Mouse (Mus musculus) kidney, adult 2 months (tissue): ENCODE results near the gene Rcor2. TPM values are rescaled to one million over a fixed set of nuclear protein-coding genes. Genes with fewer than 3 reads are reported as not detected.
A peak's percentile ranks its signal among the peaks of the same experiment; 100 is the strongest.

Experiments used
- DNase-seq: peaks from one replicate; pipeline ENCODE4 v3.0.0; 2021
- H3K27ac ChIP-seq: fragments of 200-500 bp; 2 replicates; pipeline ENCODE4 v1.5.1; 2012; ENCODE audit warnings: low read depth, low read length, control low read depth, inconsistent platforms; ENCODE audit not compliant: insufficient read depth
- H3K27me3 ChIP-seq: fragments of 200-500 bp; replicated peaks from 2 replicates; pipeline ENCODE4 v1.6.1; 2012; ENCODE audit warnings: mild to moderate bottlenecking, moderate library complexity, low read length, inconsistent platforms; ENCODE audit not compliant: control insufficient read depth, insufficient read depth
- H3K36me3 ChIP-seq: fragments of 200-500 bp; 2 replicates; pipeline ENCODE4 v1.6.1; 2012; ENCODE audit warnings: mild to moderate bottlenecking, moderate library complexity, low read length, inconsistent platforms; ENCODE audit not compliant: control insufficient read depth, insufficient read depth
- H3K4me1 ChIP-seq: fragments of 200-500 bp; 2 replicates; pipeline ENCODE4 v1.6.1; 2011; ENCODE audit warnings: low read length; ENCODE audit not compliant: control insufficient read depth, insufficient read depth
- H3K4me3 ChIP-seq: fragments of 200-500 bp; 2 replicates; pipeline ENCODE4 v1.5.1; 2011; ENCODE audit warnings: mild to moderate bottlenecking, low read depth, low read length, control low read depth; ENCODE audit not compliant: insufficient read depth
- CTCF ChIP-seq: fragments of 200-500 bp; conservative IDR thresholded peaks from 2 replicates; pipeline ENCODE4 v1.5.1; 2011; ENCODE audit warnings: low read depth, mild to moderate bottlenecking, control low read depth, low read length, moderate library complexity, mixed read lengths; ENCODE audit not compliant: insufficient read depth, insufficient read length
- POLR2A ChIP-seq: fragments of 200-500 bp; IDR thresholded peaks from one replicate; pipeline ENCODE4 v1.6.1; 2011; ENCODE audit warnings: low read depth, low read length, control low read depth
- WGBS: fragments of 180-500 bp; shearing (Covaris S2); methylation state at CpG from one replicate; pipeline ENCODE4 v1.1.7; 2018; 5-methylcytosine and 5-hydroxymethylcytosine counted together
- polyA plus RNA-seq: library from polyadenylated mRNA; depleted of rRNA; stranded (reverse); fragments of >200 nt; gene quantifications from 2 replicates; pipeline ENCODE4 v1.2.3, GENCODE M21; 2012

Gene Rcor2
- polyA plus RNA-seq, 1 experiment: 1.8 TPM

DNA sequence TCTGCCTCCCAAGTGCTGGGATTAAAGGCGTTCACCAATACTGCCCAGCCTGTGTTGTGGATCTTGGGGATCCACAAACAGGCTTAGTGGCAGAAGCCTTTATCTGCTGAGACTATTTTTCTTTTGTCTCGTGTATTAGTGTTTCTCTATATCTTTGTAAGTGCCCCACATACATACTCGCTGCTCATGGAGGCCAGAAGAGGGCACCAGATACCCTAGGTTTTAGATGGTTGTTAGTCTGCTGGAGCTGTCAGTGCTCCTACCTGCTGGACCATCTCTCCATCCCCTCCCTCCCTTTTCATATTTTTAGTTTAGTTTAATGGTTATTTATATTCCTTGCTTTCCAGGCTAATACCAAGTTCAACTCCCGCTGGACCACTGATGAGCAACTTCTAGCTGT lies 6.4 kb downstream of the Rcor2 start:
- H3K4me3 ChIP-seq: no peak overlapping the region
- 96% methylated on average over 4 of the region's 4 CpGs for WGBS
- DNase-seq: no peak
- no peaks in the 10 kb centered on the region for H3K27me3 ChIP-seq
- peaks cover 6% of the 10 kb centered on the region; the same call in 1 of the 2 replicates for H3K4me1 ChIP-seq
- TF ChIP-seq POLR2A (no peak), CTCF (peak; percentile 45)
- no peak overlapping the region for H3K27ac ChIP-seq
- H3K36me3 ChIP-seq: no peaks in the 10 kb centered on the region

DNA sequence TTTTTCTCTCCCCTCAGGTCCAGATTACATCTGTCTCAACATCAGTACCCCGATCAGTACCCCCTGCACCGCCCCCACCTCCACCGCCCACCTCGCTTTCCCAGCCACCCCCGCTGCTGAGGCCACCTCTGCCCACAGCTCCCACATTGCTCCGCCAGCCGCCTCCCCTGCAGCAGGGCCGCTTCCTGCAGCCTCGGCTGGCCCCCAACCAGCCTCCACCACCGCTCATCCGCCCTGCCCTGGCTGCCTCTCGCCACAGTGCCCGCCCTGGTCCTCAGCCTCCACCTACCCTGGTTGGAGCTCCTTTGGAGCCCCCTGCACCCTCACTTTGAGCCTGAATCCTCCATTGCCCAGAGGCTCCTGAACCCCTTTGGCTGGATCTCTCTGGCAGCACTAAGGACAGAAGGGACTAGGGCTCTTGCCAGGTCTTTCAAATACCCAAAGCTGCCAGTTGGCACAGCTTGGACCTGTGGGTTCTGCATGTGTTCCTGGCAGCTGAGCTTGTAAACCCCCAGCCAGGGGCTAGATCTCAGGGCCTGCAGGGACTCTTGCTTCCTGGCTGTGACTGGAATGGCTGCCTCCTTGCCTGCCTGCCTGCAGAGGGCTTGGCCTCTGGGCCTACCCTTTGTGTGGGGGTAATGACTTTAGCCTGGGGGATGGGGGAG lies 7.3 kb downstream of the Rcor2 start:
- Histone ChIP-seq H3K4me1 (0 out of 2 replicates have a peak, but pooled peaks cover 1% of the 10 kb centered on the region), H3K36me3 (no peaks in the 10 kb centered on the region), H3K4me3 (no peak overlapping the region), H3K27me3 (no peaks in the 10 kb centered on the region), H3K27ac (no peak overlapping the region)
- WGBS: 74% methylated on average over 13 of the region's 13 CpGs
- DNase-seq: no peak
- TF ChIP-seq POLR2A (no peak), CTCF (no peak)

DNA sequence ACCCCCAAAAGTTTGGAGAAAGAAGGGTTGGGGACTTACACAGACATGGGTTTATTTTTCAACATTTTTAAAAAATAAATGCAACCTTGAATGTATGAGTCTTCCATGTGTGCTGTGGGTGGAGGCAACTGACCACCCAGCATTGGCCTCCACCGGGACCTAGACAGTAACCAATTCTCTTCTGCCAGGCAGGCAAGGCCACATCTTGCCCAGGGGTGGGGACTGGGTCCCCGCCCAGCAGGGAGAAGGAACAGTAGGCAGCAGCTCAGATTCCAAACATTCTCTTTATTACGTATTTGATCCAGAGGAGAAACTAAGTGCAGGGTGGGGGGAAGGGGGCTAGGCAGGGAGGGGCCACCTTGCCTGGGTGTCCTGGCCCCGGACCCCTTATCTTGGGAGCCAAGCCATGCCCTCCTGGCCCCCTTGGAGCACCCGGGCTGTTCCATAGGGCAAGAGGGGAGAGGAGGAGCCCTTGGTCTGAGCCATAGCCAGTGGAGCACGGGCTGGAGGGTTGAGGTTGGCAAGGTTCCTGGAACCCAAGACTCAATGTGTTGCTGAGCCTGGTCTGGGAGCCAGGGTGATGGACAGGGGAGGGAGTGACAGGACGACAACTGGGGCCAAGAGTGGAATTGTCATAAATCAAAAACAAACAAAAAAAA lies 8.1 kb downstream of the Rcor2 start:
- no peaks in the 10 kb centered on the region for H3K36me3 ChIP-seq
- 35% methylated on average over 7 of the region's 7 CpGs for WGBS
- H3K4me3 ChIP-seq: no peak overlapping the region
- no peaks in the 10 kb centered on the region for H3K4me1 ChIP-seq
- DNase-seq: no peak
- no peaks in the 10 kb centered on the region for H3K27me3 ChIP-seq
- TF ChIP-seq CTCF: no peak
- TF ChIP-seq POLR2A: no peak
- H3K27ac ChIP-seq: no peak overlapping the region

DNA sequence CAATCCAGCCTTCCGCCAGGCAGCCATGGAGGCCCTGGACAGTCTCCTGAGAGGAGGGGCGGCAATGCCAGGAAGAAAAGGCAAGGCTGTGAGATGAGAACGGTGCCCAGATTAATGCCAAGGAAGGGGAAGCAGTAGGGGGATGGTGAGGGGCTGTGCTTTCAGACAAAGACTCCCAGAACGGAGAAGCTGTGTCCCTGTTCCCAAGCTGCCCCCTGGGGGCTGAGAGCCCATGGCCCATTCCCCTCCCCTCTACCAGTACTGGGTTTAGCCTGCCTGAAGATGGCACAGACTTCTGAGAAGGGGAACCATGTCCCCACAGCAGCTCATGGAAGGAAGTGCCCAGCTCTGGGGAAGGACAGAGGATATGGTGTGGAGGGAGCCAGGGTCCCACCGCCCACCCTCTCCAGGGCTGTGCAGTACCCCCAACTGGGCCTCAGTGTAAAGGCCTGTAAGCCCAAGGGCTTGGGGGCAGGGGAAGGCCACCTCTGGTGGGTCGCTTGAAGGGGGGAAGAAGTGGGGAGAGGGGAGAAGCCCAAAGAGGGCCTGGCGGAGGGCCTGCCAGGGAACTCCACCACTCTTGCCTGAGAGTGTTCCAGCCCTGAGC lies 9.0 kb downstream of the Rcor2 start:
- Histone ChIP-seq H3K4me3 (no peak overlapping the region), H3K4me1 (no peaks in the 10 kb centered on the region), H3K36me3 (no peaks in the 10 kb centered on the region), H3K27me3 (no peaks in the 10 kb centered on the region), H3K27ac (no peak overlapping the region)
- WGBS: 75% methylated on average over 7 of the region's 7 CpGs
- DNase-seq: no peak
- TF ChIP-seq CTCF (no peak), POLR2A (no peak)

DNA sequence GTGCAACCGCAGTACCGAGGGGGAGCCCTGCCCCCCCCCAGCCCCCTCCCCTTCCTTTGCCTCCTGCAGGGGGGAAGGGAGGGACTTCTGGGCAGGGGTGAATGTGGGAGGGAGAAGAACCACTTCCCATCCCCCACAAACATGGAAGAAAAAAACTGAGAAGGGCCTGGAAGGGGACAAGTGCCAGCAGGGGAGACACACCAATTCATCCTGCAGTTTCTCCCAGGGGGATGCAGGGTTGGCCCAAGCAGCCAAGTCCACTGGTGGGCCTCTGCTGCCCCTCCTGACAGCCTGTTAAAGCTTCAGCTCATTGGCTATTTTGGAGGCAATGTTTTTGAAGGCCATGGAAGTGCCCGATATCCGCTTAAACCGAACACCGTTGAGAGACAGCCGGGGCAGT lies 9.7 kb downstream of the Rcor2 start:
- TF ChIP-seq CTCF: no peak
- TF ChIP-seq POLR2A: no peak
- no peaks in the 10 kb centered on the region for H3K4me1 ChIP-seq
- no peaks in the 10 kb centered on the region for H3K27me3 ChIP-seq
- DNase-seq: no peak
- 74% methylated on average over 7 of the region's 7 CpGs for WGBS
- H3K36me3 ChIP-seq: no peaks in the 10 kb centered on the region
- no peak overlapping the region for H3K27ac ChIP-seq
- no peak overlapping the region for H3K4me3 ChIP-seq

DNA sequence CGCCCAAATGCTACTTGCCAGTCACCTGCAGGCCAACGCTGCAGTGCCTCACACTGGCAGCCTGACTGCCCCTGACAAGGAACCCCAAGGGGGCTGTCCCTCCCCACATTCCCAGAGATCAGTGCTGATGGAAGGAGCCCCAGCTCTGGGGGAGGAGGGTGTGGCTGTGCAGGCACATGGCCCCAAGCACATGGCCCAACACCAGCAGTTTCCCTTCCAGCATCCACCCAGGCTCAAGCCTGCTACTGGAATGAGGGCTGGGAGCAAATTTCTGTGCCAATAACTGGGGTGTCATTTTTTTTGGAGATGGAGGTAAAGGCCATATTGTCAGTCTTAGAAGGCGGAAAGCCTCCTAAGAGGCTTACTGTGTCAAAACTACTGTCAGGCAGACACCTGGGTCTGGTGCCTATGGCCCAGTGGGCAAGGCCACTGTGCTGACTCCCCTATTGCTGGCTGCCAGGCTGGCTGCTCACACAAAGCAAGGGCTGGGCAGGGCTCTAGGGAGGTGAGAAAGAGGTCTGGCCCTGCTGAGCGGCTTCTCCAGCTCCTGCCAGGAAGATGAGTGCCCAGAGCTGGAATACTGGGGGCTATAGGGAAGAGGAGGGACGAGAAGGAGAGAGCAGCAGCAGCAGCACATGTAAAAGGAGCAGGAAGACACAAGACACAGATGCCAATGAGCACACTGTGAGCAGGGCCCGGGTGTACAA lies 11.2 kb downstream of the Rcor2 start:
- WGBS: 87% methylated on average over 6 of the region's 6 CpGs
- no peaks in the 10 kb centered on the region for H3K27me3 ChIP-seq
- DNase-seq: no peak
- H3K36me3 ChIP-seq: peaks cover 2% of the 10 kb centered on the region; the same call in 1 of the 2 replicates
- no peak overlapping the region for H3K4me3 ChIP-seq
- no peak overlapping the region for H3K27ac ChIP-seq
- TF ChIP-seq POLR2A (no peak), CTCF (no peak)
- H3K4me1 ChIP-seq: no peaks in the 10 kb centered on the region

DNA sequence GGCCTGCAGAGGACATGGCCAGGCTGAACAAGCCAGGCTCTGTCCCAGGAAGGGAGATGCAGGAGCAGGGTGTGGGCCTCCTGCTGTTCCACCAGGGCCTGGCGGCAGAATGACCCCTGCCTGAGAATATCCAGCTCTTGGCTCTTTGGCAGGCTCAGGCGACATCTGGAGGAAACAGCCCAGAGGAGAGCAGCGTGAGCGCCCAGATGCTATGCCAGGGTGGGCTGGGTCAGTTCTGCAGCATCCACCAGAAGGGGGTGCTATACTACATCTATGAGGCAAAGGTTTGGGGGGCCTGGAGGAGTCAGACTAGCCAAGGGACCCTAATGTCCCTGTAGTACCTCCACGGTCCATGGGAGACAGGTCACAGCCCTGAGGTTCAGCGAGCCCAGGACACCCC lies 12.0 kb downstream of the Rcor2 start:
- WGBS: 33% methylated on average over 6 of the region's 6 CpGs
- DNase-seq: peak; percentile 55
- Histone ChIP-seq H3K27ac (no peak overlapping the region), H3K4me3 (no peak overlapping the region), H3K36me3 (peaks cover 2% of the 10 kb centered on the region; the same call in 1 of the 2 replicates), H3K27me3 (no peaks in the 10 kb centered on the region), H3K4me1 (no peaks in the 10 kb centered on the region)
- TF ChIP-seq CTCF: peak; percentile 56
- no peak for TF ChIP-seq POLR2A
